Mouse (Mus musculus): ENCODE data around the gene Strip2. TPM values are rescaled to one million over a fixed set of nuclear protein-coding genes. Genes with fewer than 3 reads are reported as not detected.

Strip2 gene
- polyA plus RNA-seq, 1 experiment from 2014 or later: 0.83 TPM

DNA sequence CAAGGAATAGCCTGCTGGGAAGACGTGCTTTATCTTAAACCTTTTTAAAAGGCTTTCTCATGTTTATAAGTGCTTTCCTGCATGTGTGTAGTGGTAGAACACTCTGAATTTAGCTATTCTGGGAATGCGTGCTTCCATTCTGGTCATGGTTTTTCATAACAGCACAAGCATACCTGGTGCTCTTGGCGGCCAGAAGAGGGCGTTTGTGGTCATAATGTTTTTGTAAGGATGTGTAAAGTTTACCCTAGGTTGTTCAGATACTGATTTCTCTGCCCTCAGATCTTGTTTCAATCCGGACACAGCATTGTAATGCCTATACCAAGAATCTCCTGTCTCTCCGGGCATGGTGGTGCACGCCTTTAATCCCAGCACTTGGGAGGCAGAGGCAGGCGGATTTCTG is 58.0 kb downstream of the Strip2 start:
- no peaks in the 10 kb centered on the region for H3K4me1 ChIP-seq (ENCODE audit: control insufficient read depth, insufficient read depth, low read length)
- no peak overlapping the region for H3K4me2 ChIP-seq
- ATAC-seq (ENCODE audit: low FRiP score): no peak
- no peaks in the 10 kb centered on the region for H3K27me3 ChIP-seq (ENCODE audit: control insufficient read depth, insufficient read depth, low read length)
- no peak overlapping the region for H3K27ac ChIP-seq (ENCODE audit: low read depth, low read length)
- no peaks in the 10 kb centered on the region for H3K36me3 ChIP-seq (ENCODE audit: control insufficient read depth, insufficient read depth, low read length)
- H3K9ac ChIP-seq (ENCODE audit: low read length): no peak overlapping the region
- DNase-seq (ENCODE audit: low spot score, missing footprints): no peak
- H3K4me3 ChIP-seq (ENCODE audit: low read depth, low read length): no peak overlapping the region
- H3K9me3 ChIP-seq (ENCODE audit: control insufficient read depth, low read length): no peaks in the 10 kb centered on the region
- 71% methylated on average over 8 of the region's 8 CpGs for WGBS

DNA sequence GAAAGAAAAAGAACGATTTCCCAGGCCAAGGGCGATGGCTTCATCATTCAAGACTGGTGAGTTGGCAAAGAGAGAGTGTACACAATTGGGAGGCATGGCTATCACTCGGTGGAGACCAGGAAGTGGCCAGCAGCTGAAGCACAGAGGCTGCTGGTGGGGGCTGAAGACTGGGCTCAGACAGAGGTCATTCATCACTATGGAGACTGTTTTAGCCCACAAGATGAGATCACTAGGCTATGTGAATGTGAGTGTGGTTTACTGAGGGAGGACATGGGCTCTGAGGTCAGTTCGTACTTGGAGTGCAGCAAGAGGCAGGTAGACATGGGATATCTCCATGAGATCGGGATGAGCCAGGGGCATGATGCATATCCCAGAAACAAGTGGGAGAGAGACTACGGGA is 63.6 kb downstream of the Strip2 start:
- H3K4me3 ChIP-seq (ENCODE audit: low read depth, low read length): no peak overlapping the region
- H3K36me3 ChIP-seq (ENCODE audit: control insufficient read depth, insufficient read depth, low read length): no peaks in the 10 kb centered on the region
- 87% methylated on average over 6 of the region's 6 CpGs for WGBS
- H3K27me3 ChIP-seq (ENCODE audit: control insufficient read depth, insufficient read depth, low read length): no peaks in the 10 kb centered on the region
- no peaks in the 10 kb centered on the region for H3K9me3 ChIP-seq (ENCODE audit: control insufficient read depth, low read length)
- H3K9ac ChIP-seq (ENCODE audit: low read length): no peak overlapping the region
- ATAC-seq (ENCODE audit: low FRiP score) (no peak), DNase-seq (ENCODE audit: low spot score, missing footprints) (no peak)
- H3K4me1 ChIP-seq (ENCODE audit: control insufficient read depth, insufficient read depth, low read length): no peaks in the 10 kb centered on the region
- H3K27ac ChIP-seq (ENCODE audit: low read depth, low read length): no peak overlapping the region
- no peak overlapping the region for H3K4me2 ChIP-seq

GRCm38 (mm10) chr6:29981797-29982196 is 65.0 kb downstream of the Strip2 start:
- Histone ChIP-seq H3K9me3 (ENCODE audit: control insufficient read depth, low read length) (no peaks in the 10 kb centered on the region), H3K4me3 (ENCODE audit: low read depth, low read length) (no peak overlapping the region), H3K9ac (ENCODE audit: low read length) (no peak overlapping the region), H3K27me3 (ENCODE audit: control insufficient read depth, insufficient read depth, low read length) (peaks cover 8% of the 10 kb centered on the region), H3K4me2 (no peak overlapping the region), H3K36me3 (ENCODE audit: control insufficient read depth, insufficient read depth, low read length) (no peaks in the 10 kb centered on the region), H3K27ac (ENCODE audit: low read depth, low read length) (no peak overlapping the region), H3K4me1 (ENCODE audit: control insufficient read depth, insufficient read depth, low read length) (no peaks in the 10 kb centered on the region)
- ATAC-seq (ENCODE audit: low FRiP score) (no peak), DNase-seq (ENCODE audit: low spot score, missing footprints) (peak; percentile 39)

DNA sequence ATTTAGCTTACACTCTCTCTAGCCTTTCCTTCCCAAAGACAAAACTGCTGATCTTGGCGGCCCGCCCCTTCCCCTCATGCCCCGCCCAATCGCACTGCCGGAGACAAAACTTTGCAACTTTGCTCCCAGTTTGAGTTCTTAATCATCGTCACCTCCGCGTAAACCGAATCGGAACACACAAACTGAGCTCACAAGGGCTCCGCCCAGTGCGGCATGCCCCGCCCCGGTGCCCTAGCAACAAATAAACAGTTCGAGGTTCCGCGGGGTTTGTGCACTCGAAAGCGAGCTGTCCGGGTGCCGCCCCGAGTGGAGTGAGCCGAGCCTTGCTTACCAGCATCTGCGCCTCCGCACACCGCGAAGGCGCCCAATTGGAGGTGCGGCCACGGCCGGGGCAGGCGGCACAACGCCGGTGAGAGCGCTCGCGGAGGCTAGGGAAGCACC is 68.3 kb downstream of the Strip2 start:
- no peaks in the 10 kb centered on the region for H3K9me3 ChIP-seq (ENCODE audit: control insufficient read depth, low read length)
- H3K4me1 ChIP-seq (ENCODE audit: control insufficient read depth, insufficient read depth, low read length): no peaks in the 10 kb centered on the region
- under 1% methylated on average over 37 of the region's 37 CpGs for WGBS
- no peaks in the 10 kb centered on the region for H3K36me3 ChIP-seq (ENCODE audit: control insufficient read depth, insufficient read depth, low read length)
- peak; percentile 97 for DNase-seq (ENCODE audit: low spot score, missing footprints)
- H3K4me3 ChIP-seq (ENCODE audit: low read depth, low read length): peak overlapping the region; percentile 32
- H3K27me3 ChIP-seq (ENCODE audit: control insufficient read depth, insufficient read depth, low read length): peaks cover 9% of the 10 kb centered on the region
- peak overlapping the region; percentile 67 for H3K4me2 ChIP-seq
- H3K27ac ChIP-seq (ENCODE audit: low read depth, low read length): no peak overlapping the region
- peak; percentile 87 for ATAC-seq (ENCODE audit: low FRiP score)
- H3K9ac ChIP-seq (ENCODE audit: low read length): peak overlapping the region; percentile 53

DNA sequence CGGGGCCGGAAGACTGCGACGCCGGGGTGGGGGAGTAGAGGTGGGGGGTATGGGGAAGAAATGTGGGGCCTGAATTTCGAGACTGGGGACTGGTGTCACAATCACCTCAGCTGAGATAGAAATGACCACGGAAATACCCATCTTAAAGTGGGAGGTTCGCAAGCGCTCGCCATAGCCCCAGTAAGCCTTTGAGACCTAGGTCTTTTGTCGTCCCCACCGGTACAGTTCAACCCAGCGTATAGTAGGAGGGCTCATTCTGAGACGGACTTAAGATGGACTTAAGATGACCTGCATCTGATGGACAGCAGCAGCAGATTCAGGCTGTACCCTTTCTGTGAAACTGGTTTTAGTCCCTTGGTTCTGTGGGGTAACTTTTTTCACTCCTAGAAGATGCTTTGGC is 68.7 kb downstream of the Strip2 start:
- 2% methylated on average over 14 of the region's 14 CpGs for WGBS
- H3K4me3 ChIP-seq (ENCODE audit: low read depth, low read length): peak overlapping the region; percentile 32
- peak overlapping the region; percentile 67 for H3K4me2 ChIP-seq
- peak; percentile 19; the same call in 1 of the 2 replicates for ATAC-seq (ENCODE audit: low FRiP score)
- no peak overlapping the region for H3K27ac ChIP-seq (ENCODE audit: low read depth, low read length)
- no peaks in the 10 kb centered on the region for H3K9me3 ChIP-seq (ENCODE audit: control insufficient read depth, low read length)
- H3K36me3 ChIP-seq (ENCODE audit: control insufficient read depth, insufficient read depth, low read length): no peaks in the 10 kb centered on the region
- no peak for DNase-seq (ENCODE audit: low spot score, missing footprints)
- peaks cover 9% of the 10 kb centered on the region for H3K27me3 ChIP-seq (ENCODE audit: control insufficient read depth, insufficient read depth, low read length)
- H3K4me1 ChIP-seq (ENCODE audit: control insufficient read depth, insufficient read depth, low read length): no peaks in the 10 kb centered on the region
- H3K9ac ChIP-seq (ENCODE audit: low read length): peak overlapping the region; percentile 53

- Histone ChIP-seq H3K27ac (ENCODE audit: low read depth, low read length) (no peak overlapping the region), H3K9me3 (ENCODE audit: control insufficient read depth, low read length) (no peaks in the 10 kb centered on the region), H3K36me3 (ENCODE audit: control insufficient read depth, insufficient read depth, low read length) (no peaks in the 10 kb centered on the region), H3K9ac (ENCODE audit: low read length) (no peak overlapping the region), H3K4me1 (ENCODE audit: control insufficient read depth, insufficient read depth, low read length) (no peaks in the 10 kb centered on the region), H3K4me3 (ENCODE audit: low read depth, low read length) (no peak overlapping the region), H3K4me2 (peak overlapping the region; percentile 67), H3K27me3 (ENCODE audit: control insufficient read depth, insufficient read depth, low read length) (peaks cover 9% of the 10 kb centered on the region)
- WGBS: 55% methylated on average over 6 of the region's 6 CpGs
- ATAC-seq (ENCODE audit: low FRiP score): no peak
- peak; percentile 84 for DNase-seq (ENCODE audit: low spot score, missing footprints)
Measured at GRCm38 (mm10) chr6:29985986-29986385, 69.2 kb downstream of the Strip2 start.

GRCm38 (mm10) chr6:29987246-29987645 is 70.4 kb downstream of the Strip2 start:
- 60% methylated on average over 3 of the region's 3 CpGs for WGBS
- Histone ChIP-seq H3K9me3 (ENCODE audit: control insufficient read depth, low read length) (no peaks in the 10 kb centered on the region), H3K9ac (ENCODE audit: low read length) (no peak overlapping the region), H3K27me3 (ENCODE audit: control insufficient read depth, insufficient read depth, low read length) (peaks cover 9% of the 10 kb centered on the region), H3K4me2 (no peak overlapping the region), H3K4me1 (ENCODE audit: control insufficient read depth, insufficient read depth, low read length) (no peaks in the 10 kb centered on the region), H3K36me3 (ENCODE audit: control insufficient read depth, insufficient read depth, low read length) (no peaks in the 10 kb centered on the region), H3K27ac (ENCODE audit: low read depth, low read length) (no peak overlapping the region), H3K4me3 (ENCODE audit: low read depth, low read length) (no peak overlapping the region)
- no peak for ATAC-seq (ENCODE audit: low FRiP score)
- DNase-seq (ENCODE audit: low spot score, missing footprints): peak; percentile 31

GRCm38 (mm10) chr6:29998140-29998539 is 81.3 kb downstream of the Strip2 start:
- no peak for DNase-seq (ENCODE audit: low spot score, missing footprints)
- no peaks in the 10 kb centered on the region for H3K27me3 ChIP-seq (ENCODE audit: control insufficient read depth, insufficient read depth, low read length)
- H3K4me2 ChIP-seq: no peak overlapping the region
- H3K9ac ChIP-seq (ENCODE audit: low read length): no peak overlapping the region
- H3K27ac ChIP-seq (ENCODE audit: low read depth, low read length): no peak overlapping the region
- H3K36me3 ChIP-seq (ENCODE audit: control insufficient read depth, insufficient read depth, low read length): no peaks in the 10 kb centered on the region
- 72% methylated on average over 9 of the region's 9 CpGs for WGBS
- H3K4me1 ChIP-seq (ENCODE audit: control insufficient read depth, insufficient read depth, low read length): no peaks in the 10 kb centered on the region
- H3K9me3 ChIP-seq (ENCODE audit: control insufficient read depth, low read length): no peaks in the 10 kb centered on the region
- no peak for ATAC-seq (ENCODE audit: low FRiP score)
- no peak overlapping the region for H3K4me3 ChIP-seq (ENCODE audit: low read depth, low read length)

- DNase-seq (ENCODE audit: low spot score, missing footprints): no peak
- Histone ChIP-seq H3K4me3 (ENCODE audit: low read depth, low read length) (no peak overlapping the region), H3K27me3 (ENCODE audit: control insufficient read depth, insufficient read depth, low read length) (no peaks in the 10 kb centered on the region), H3K9ac (ENCODE audit: low read length) (no peak overlapping the region), H3K27ac (ENCODE audit: low read depth, low read length) (no peak overlapping the region), H3K4me2 (no peak overlapping the region), H3K4me1 (ENCODE audit: control insufficient read depth, insufficient read depth, low read length) (no peaks in the 10 kb centered on the region), H3K36me3 (ENCODE audit: control insufficient read depth, insufficient read depth, low read length) (no peaks in the 10 kb centered on the region), H3K9me3 (ENCODE audit: control insufficient read depth, low read length) (no peaks in the 10 kb centered on the region)
- no peak for ATAC-seq (ENCODE audit: low FRiP score)
- 71% methylated on average over 4 of the region's 4 CpGs for WGBS
Measured at GRCm38 (mm10) chr6:29998771-29999170, 82.0 kb downstream of the Strip2 start.

GRCm38 (mm10) chr6:30002628-30003027 is 85.8 kb downstream of the Strip2 start:
- Histone ChIP-seq H3K27ac (ENCODE audit: low read depth, low read length) (no peak overlapping the region), H3K36me3 (ENCODE audit: control insufficient read depth, insufficient read depth, low read length) (no peaks in the 10 kb centered on the region), H3K9me3 (ENCODE audit: control insufficient read depth, low read length) (no peaks in the 10 kb centered on the region), H3K4me1 (ENCODE audit: control insufficient read depth, insufficient read depth, low read length) (no peaks in the 10 kb centered on the region), H3K4me2 (no peak overlapping the region), H3K9ac (ENCODE audit: low read length) (no peak overlapping the region), H3K4me3 (ENCODE audit: low read depth, low read length) (no peak overlapping the region), H3K27me3 (ENCODE audit: control insufficient read depth, insufficient read depth, low read length) (no peaks in the 10 kb centered on the region)
- DNase-seq (ENCODE audit: low spot score, missing footprints) (no peak), ATAC-seq (ENCODE audit: low FRiP score) (no peak)
- 77% methylated on average over 9 of the region's 9 CpGs for WGBS
